Mouse (Mus musculus) gastrocnemius, adult 18-20 months (tissue): ENCODE data around the gene Mark4. TPM values are rescaled to one million over a fixed set of nuclear protein-coding genes. Genes with fewer than 3 reads are reported as not detected.

Source experiments
- DNase-seq: peaks from one replicate; pipeline ENCODE4 v3.0.0; 2021; ENCODE audit warnings: low spot score
- total RNA-seq, 2 experiments: library from RNA; stranded (reverse); gene quantifications; 2 replicates each; pipeline ENCODE4 v1.2.3; 2021

The Mark4 gene
- total RNA-seq, 2 experiments from 2014 or later, result 18.5 to 20.8 TPM

DNA sequence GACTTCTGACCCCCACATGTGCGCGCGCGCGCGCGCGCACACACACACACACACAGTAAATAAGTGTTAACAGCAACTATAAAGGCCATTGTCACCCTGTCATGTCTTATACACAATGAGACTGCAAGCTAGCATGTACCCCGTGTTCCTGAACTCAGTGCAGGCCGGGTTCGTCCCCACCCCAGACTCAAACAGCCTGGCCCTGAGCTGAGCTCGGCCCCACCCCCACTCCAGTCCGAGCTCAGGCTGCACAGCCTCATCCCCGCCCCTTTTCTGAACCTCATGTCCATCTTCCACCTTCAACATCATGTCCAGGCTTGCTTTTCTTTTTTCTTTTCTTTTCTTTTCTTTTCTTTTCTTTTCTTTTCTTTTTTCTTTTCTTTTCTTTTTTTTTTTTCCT is 11.7 kb upstream of the Mark4 start:
- no peak for DNase-seq

GRCm38 (mm10) chr7:19469404-19469803 is 10.8 kb upstream of the Mark4 start:
- no peak for DNase-seq

DNA sequence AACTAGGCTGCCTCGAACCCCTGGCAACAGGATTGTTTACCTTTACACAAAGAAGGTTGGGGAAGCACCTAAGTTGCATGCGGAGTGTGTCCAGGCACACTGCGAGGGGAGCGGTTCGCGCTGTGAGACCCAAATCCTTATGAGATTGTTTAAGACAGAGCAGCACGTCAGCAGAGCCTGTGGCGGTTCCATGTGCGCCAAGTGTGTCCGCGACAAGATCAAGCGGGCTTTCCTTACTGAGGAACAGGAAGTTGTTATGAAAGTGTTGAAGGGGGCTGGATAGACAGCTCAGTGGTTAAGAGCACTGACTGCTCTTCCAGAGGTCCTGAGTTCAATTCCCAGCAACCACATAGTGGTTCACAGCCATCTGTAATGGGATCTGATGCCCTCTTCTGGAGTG is 9.7 kb upstream of the Mark4 start:
- no peak for DNase-seq

GRCm38 (mm10) chr7:19467638-19468037 is 9.0 kb upstream of the Mark4 start:
- no peak for DNase-seq

- no peak for DNase-seq
Observed at GRCm38 (mm10) chr7:19466602-19467145, 8.1 kb upstream of the Mark4 start.

- DNase-seq, result no peak
Observed at GRCm38 (mm10) chr7:19464367-19465307, 6.0 kb upstream of the Mark4 start.

DNA sequence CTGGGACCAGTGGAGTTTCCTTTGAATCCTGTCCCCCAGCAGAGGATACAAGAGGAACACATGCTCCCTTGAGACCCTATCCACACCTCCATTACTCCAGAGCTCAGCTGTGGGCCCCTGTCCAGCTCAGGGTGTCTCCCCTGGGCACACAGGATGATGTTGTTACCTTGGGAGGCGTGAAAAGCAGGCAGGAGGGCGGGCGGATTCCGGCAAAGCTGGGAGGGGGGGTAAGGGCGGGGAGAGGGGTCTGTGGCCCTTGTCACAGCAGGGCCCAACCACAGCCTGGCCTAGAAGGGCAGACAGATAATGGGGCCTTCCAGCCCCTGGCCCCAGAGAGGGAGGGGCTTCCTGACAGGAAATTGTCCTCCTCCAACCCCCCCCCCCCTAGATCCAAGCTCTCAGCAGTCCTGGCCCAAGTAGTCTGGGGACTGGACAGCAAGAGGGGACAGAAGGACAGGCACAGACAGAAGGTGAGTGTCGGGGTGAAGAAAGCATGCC is 4.3 kb upstream of the Mark4 start, which contains the start of gene Exoc3l2:
Exoc3l2 (plus strand) TSS at position 448 of the 498 bp plus-strand sequence.
- DNase-seq, result no peak

DNA sequence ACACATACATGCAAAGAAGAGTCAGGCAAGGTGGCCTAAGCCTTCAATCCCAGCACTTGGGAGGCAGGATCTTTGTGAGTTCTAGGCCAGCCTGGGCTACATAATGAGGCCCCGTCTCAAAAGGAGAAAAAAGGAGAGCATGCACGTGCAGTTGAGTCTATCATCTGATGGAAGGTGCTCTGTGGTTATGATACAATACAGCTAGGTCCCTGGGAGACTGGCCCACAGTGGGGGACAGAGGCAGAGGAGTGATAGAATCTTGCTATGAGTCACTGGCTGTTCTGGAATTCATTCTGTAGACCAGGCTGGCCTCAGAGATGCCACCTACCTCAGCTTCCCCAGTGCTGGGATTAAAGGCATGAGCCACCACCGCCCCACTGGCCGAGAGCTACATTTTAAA is 3.8 kb upstream of the Mark4 start:
- DNase-seq, result no peak

GRCm38 (mm10) chr7:19461488-19461887 is 2.9 kb upstream of the Mark4 start:
- DNase-seq, result peak; percentile 71

- no peak for DNase-seq
Observed at GRCm38 (mm10) chr7:19460500-19460899, 1.9 kb upstream of the Mark4 start.

GRCm38 (mm10) chr7:19459144-19459870 is 686 bp upstream of the Mark4 start:
- no peak for DNase-seq

GRCm38 (mm10) chr7:19458072-19458486 is 542 bp downstream of the Mark4 start:
- peak; percentile 44 for DNase-seq

GRCm38 (mm10) chr7:19457414-19458071 is 1.1 kb downstream of the Mark4 start:
- no peak for DNase-seq

DNA sequence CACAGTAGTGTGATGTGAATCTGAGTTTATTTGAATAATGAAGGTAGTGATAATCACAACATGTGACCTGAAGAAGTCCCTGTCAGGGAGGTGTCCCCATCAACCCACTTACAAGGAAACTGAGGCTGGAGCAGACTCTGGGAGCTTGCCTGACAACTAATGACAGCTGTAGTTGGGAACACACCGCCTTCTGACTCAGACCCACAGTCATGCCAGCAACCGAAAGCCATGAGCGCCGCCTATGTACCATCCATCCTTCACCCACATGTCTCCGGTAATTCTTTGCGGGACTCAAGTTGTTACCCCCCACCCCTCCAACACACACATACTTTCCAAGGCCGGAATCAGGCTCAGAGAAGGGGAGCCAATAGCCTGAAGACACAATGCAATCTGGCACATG is 2.0 kb downstream of the Mark4 start:
- no peak for DNase-seq

GRCm38 (mm10) chr7:19455819-19456495 is 2.7 kb downstream of the Mark4 start:
- DNase-seq, result no peak

- DNase-seq, result no peak
Observed at GRCm38 (mm10) chr7:19455186-19455585, 3.4 kb downstream of the Mark4 start.

DNA sequence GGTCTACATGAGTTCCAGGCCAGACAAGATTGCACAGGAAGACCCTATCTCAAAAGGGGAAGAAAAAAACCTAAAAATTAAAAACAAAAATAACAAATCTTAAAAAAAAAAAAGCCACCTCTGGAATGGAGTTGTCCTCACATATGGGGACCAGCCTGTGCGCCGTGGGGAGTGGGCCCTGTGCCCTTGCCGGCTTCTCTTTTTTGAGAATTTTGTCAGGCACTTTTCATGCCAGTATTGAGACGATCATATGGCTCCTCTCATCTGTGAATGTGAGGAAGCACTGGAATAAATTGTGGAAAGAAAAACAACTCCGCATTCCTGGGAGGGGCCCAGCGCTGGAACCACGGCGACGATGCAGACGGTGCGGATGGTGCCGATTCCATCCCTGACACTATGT is 9.5 kb downstream of the Mark4 start:
- DNase-seq, result no peak

GRCm38 (mm10) chr7:19447689-19448088 is 10.9 kb downstream of the Mark4 start:
- no peak for DNase-seq

- DNase-seq, result no peak
Observed at GRCm38 (mm10) chr7:19444801-19445200, 13.8 kb downstream of the Mark4 start.

DNA sequence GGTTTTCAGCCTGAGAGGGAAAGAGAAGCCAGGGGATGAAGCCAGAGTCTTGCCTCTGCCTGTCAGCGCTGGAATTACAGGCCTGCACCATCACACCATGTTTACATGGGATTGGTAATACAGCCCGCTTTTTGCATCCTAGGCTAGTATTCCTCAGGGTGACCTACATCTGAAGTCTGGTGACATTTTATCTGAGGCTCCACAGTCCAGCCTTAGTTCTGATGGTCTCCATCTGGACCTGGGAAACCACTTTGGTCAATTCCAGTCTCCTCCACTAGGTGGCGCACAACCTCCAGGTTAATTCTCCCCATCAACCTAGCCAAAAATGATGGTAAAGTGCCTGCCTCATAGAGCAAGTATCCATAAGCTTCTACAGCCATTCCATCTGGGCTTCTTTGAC is 15.3 kb downstream of the Mark4 start:
- peak; percentile 83 for DNase-seq
